Mouse (Mus musculus) limb, embryonic 12.5 days (tissue): ENCODE results near the gene Gm17349. TPM values are rescaled to one million over a fixed set of nuclear protein-coding genes. Genes with fewer than 3 reads are reported as not detected.

Experiments used
- ATAC-seq: fragments of 200-750 bp; cut with Nextera tagmentation; 2 replicates; pipeline ENCODE4 v1.8.0; 2017; ENCODE audit warnings: low read depth, moderate TSS enrichment; ENCODE audit not compliant: insufficient number of reproducible peaks, insufficient read depth, low FRiP score, low TSS enrichment
- H3K27ac ChIP-seq: fragments of 300-500 bp; sonication (generic); 2 replicates; pipeline ENCODE4 v1.5.1; 2016; ENCODE audit warnings: mild to moderate bottlenecking, moderate library complexity
- H3K27me3 ChIP-seq: fragments of 300-500 bp; sonication (generic); 2 replicates; pipeline ENCODE4 v1.6.1; 2016; ENCODE audit warnings: mild to moderate bottlenecking, moderate library complexity
- H3K36me3 ChIP-seq: fragments of 300-500 bp; sonication (generic); 2 replicates; pipeline ENCODE4 v1.6.1; 2016; ENCODE audit warnings: mild to moderate bottlenecking, moderate library complexity
- H3K4me1 ChIP-seq: fragments of 300-500 bp; sonication (generic); replicated peaks from 2 replicates; pipeline ENCODE4 v1.6.1; 2016
- H3K4me2 ChIP-seq: fragments of 300-500 bp; sonication (generic); 2 replicates; pipeline ENCODE4 v1.6.1; 2016; ENCODE audit warnings: mild to moderate bottlenecking, moderate library complexity
- H3K4me3 ChIP-seq: fragments of 300-500 bp; sonication (generic); replicated peaks from 2 replicates; pipeline ENCODE4 v1.5.1; 2016; ENCODE audit warnings: mild to moderate bottlenecking
- H3K9ac ChIP-seq: fragments of 300-500 bp; sonication (generic); replicated peaks from 2 replicates; pipeline ENCODE4 v1.6.1; 2016; ENCODE audit warnings: mild to moderate bottlenecking, moderate library complexity
- H3K9me3 ChIP-seq: fragments of 300-500 bp; sonication (generic); 2 replicates; pipeline ENCODE4 v1.6.1; 2016; ENCODE audit warnings: mild to moderate bottlenecking, moderate library complexity
- WGBS: fragments of 180-500 bp; shearing (Covaris S2); methylation state at CpG from one replicate; pipeline ENCODE4 v1.1.7; 2016; 5-methylcytosine and 5-hydroxymethylcytosine counted together
- polyA plus RNA-seq: library from polyadenylated mRNA; unstranded; fragments of >200 nt; fragmentation: Nextera tagmentation; extraction: Ambion mirVana; gene quantifications from 2 replicates; pipeline ENCODE4 v1.2.1, GENCODE M21; 2016

Gm17349 gene
- polyA plus RNA-seq, 1 experiment from 2014 or later = not detected

DNA sequence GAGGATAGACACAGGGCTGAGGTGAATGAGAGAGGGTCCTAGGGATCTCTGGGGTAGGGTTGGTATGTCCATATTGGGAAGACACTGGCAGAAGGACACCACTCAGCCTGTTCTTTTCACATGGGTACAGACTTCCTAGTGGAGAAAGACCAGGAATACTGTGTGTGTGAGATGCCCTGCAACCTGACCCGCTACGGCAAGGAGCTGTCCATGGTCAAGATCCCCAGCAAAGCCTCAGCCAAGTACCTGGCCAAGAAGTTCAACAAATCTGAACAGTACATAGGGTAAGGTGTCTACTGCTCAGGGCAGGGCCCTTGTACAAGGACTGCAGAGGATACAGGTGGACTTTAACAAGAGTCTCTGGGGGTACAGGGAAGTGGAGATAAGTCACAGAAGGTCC is 8.0 kb downstream of the Gm17349 start:
- Histone ChIP-seq H3K36me3 (no peaks in the 10 kb centered on the region), H3K27ac (no peak overlapping the region), H3K4me1 (0 out of 2 replicates have a peak, but pooled peaks cover 4% of the 10 kb centered on the region), H3K9me3 (no peaks in the 10 kb centered on the region), H3K4me3 (no peak overlapping the region), H3K27me3 (peaks cover 48% of the 10 kb centered on the region), H3K9ac (no peak overlapping the region), H3K4me2 (no peak overlapping the region)
- WGBS = 20% methylated on average over 2 of the region's 2 CpGs
- no peak for ATAC-seq

DNA sequence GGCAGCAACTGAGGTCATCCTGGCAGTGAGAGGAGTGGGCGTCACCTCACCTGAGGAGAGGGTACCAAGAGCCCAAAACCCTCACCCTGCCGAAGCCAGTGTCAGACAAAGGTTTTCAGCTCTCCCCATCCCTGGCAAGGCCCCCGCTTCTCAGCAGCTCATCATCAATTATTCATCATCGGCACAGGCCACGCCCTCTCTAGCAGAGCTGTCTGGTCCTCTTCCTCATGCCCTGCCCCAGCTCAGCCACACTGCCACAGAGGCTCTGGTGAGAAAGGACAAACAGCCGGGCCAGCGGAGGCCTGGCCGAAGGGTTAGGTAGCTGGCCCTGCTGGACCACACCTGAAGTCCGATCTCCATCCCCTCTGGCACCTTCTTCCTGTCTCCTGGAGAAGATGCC is 13.3 kb downstream of the Gm17349 start:
- Histone ChIP-seq H3K27ac (no peak overlapping the region), H3K36me3 (no peaks in the 10 kb centered on the region), H3K4me2 (no peak overlapping the region), H3K4me1 (peaks cover 11% of the 10 kb centered on the region; the same call in 1 of the 2 replicates), H3K4me3 (no peak overlapping the region), H3K27me3 (peaks cover 53% of the 10 kb centered on the region), H3K9me3 (no peaks in the 10 kb centered on the region), H3K9ac (0 out of 2 replicates have a peak overlapping the region, but pooled peaks have one; percentile 14)
- 49% methylated on average over 9 of the region's 9 CpGs for WGBS
- ATAC-seq = no peak

DNA sequence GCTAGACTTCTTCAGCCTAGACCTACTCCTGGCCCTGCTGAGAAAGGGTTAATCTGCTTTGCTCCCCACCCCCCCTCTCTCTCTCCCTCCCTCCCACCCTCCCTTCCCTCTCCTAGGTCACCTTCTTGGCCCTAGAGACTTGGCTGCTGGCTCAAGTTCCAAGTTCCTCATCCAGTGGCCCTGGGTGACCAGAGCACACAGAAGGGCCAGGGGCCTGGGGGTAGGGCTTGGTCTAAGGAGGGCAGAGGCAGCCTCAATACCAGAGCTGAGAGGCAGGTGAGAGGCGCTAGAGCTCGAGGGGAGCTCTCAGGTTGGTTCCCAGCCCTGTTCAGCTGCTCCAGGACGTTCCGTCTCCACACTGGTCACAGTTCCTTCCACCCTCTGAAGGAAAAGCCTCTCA is 14.4 kb downstream of the Gm17349 start:
- no peak overlapping the region for H3K4me3 ChIP-seq
- no peak overlapping the region for H3K4me2 ChIP-seq
- peaks cover 11% of the 10 kb centered on the region; the same call in 1 of the 2 replicates for H3K4me1 ChIP-seq
- no peaks in the 10 kb centered on the region for H3K9me3 ChIP-seq
- WGBS = 24% methylated on average over 4 of the region's 4 CpGs
- H3K27ac ChIP-seq = no peak overlapping the region
- no peak overlapping the region for H3K9ac ChIP-seq
- no peaks in the 10 kb centered on the region for H3K36me3 ChIP-seq
- peaks cover 43% of the 10 kb centered on the region for H3K27me3 ChIP-seq
- ATAC-seq = no peak

DNA sequence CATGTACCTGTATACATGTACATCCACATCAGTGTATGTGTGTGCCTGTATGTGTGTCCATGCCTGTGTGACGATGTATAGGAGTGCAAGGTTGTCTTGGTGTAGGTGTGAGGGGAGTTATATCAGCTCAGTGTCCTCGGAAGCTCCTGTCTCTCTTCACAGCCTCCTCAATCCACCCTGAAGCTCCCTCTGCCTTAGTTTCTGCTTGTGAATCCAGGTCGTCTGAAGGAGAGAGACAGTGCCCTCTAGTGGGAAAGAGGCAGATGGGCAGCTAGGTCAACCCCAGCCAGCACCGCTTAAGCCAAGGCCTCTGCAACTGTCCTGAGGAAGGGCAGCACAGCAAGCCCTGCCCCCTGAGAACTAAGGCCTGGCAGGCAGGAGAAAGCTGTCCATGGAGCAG is 16.6 kb downstream of the Gm17349 start:
- no peak overlapping the region for H3K4me3 ChIP-seq
- peaks cover 36% of the 10 kb centered on the region for H3K27me3 ChIP-seq
- peaks cover 11% of the 10 kb centered on the region; the same call in 1 of the 2 replicates for H3K4me1 ChIP-seq
- H3K9me3 ChIP-seq = no peaks in the 10 kb centered on the region
- no peak overlapping the region for H3K9ac ChIP-seq
- no peak overlapping the region for H3K4me2 ChIP-seq
- H3K27ac ChIP-seq = no peak overlapping the region
- WGBS = 4% methylated on average over 4 of the region's 4 CpGs
- ATAC-seq = no peak
- H3K36me3 ChIP-seq = no peaks in the 10 kb centered on the region

DNA sequence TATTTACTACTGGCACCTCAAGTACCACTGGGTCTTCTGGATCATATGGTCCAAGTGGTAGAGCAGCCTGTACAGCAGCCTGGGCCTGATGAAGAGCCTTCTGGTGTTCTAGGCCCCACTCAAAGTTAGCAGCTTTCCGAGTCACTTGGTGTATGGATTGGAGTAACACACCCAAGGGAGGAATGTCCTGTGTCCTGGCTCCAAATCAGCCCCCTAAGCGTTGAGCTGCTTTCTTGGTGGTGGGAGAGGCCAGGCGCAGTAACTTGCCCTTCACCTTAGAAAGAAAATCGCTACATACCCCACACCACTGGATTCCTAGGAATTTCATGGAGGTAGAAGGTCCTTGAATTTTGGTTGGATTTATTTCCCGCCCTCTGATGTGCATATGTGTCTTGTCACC is 21.1 kb downstream of the Gm17349 start:
- WGBS = 94% methylated on average over 5 of the region's 5 CpGs
- Histone ChIP-seq H3K9ac (no peak overlapping the region), H3K9me3 (no peaks in the 10 kb centered on the region), H3K4me2 (no peak overlapping the region), H3K4me1 (no peaks in the 10 kb centered on the region), H3K36me3 (no peaks in the 10 kb centered on the region), H3K27ac (no peak overlapping the region), H3K27me3 (0 out of 2 replicates have a peak, but pooled peaks cover 5% of the 10 kb centered on the region), H3K4me3 (no peak overlapping the region)
- ATAC-seq = no peak

DNA sequence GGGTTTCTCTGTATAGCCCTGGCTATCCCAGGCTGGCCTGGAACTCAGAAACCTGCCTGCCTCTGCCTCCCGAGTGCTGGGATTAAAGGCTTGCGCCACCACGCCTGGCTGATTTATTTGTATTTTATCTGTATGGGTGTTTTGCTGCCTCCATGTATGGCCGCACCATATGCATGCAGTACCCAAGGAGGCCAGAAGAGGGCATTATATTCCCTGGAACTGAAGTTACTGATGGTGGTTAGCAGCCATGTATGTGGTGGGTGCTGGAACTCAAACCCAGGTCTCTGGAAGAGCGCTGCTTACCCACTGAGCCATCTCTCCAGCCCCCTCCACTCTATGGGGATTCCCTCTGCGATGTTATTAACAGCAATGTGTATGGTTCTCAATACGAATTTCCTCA is 22.4 kb downstream of the Gm17349 start:
- WGBS = 91% methylated on average over 7 of the region's 7 CpGs
- no peak overlapping the region for H3K4me2 ChIP-seq
- H3K4me3 ChIP-seq = no peak overlapping the region
- H3K36me3 ChIP-seq = no peaks in the 10 kb centered on the region
- no peak for ATAC-seq
- no peak overlapping the region for H3K9ac ChIP-seq
- no peaks in the 10 kb centered on the region for H3K9me3 ChIP-seq
- peaks cover 4% of the 10 kb centered on the region; the same call in 1 of the 2 replicates for H3K27me3 ChIP-seq
- H3K4me1 ChIP-seq = peaks cover 6% of the 10 kb centered on the region; the same call in 1 of the 2 replicates
- no peak overlapping the region for H3K27ac ChIP-seq

DNA sequence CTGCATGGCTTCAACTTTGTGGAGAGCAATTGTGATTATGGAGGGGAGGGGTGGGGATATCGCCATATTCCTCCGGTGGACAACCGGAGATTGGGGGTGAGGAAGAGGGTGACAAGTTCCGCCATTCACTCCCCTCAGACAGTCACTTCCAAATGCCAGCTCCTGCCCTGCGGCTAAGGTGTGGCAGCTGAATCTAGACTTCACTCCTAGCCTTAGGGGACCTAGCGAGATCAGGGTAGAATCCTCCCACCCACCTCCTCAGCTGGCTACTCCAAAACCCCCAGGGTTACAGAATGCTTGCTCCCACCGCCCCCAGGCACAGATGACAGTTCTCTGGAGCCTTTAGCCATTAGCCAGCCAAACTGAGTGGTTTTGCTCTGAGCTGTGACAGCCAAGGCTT is 26.3 kb downstream of the Gm17349 start:
- Histone ChIP-seq H3K27ac (no peak overlapping the region), H3K4me2 (no peak overlapping the region), H3K36me3 (no peaks in the 10 kb centered on the region), H3K9ac (no peak overlapping the region), H3K27me3 (peaks cover 17% of the 10 kb centered on the region; the same call in 1 of the 2 replicates), H3K4me3 (no peak overlapping the region), H3K4me1 (peaks cover 13% of the 10 kb centered on the region), H3K9me3 (no peaks in the 10 kb centered on the region)
- no peak for ATAC-seq
- 54% methylated on average over 7 of the region's 7 CpGs for WGBS

DNA sequence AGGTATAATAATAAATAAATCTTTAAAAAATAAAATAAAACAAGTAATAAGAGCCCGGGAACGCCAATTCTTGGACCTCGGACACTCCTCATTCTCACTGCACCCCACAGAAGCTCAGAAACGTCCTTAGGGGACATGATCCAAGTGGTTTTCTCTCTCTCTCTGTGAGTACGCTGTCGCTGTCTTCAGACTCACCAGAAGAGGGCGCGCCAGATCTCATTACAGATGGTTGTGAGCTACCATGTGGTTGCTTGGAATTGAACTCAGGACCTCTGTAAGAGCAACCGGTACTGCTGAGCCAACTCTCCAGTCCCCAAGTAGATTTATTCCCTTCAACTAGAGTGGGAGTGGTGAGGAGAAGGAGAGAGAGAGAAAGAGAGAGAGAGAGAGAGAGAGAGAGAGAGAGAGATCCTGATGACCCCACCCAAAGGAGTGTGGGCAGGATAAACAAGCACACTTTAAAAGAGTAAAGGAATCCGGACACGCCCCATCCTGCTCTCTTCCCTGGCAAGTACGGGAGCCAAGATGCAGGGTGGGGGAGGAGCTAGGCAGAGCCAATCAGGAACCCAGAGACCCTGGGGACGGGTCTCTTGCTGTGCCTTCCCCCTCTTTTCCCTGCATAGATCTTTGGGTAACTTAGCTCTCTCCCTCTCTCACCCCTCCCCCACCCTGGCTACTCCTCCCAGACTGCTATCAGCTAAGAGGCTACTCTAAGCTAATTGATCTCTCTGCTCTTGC is 27.1 kb downstream of the Gm17349 start:
- H3K27ac ChIP-seq = no peak overlapping the region
- H3K36me3 ChIP-seq = no peaks in the 10 kb centered on the region
- H3K9ac ChIP-seq = no peak overlapping the region
- H3K9me3 ChIP-seq = no peaks in the 10 kb centered on the region
- 15% methylated on average over 13 of the region's 13 CpGs for WGBS
- no peak overlapping the region for H3K4me3 ChIP-seq
- no peak overlapping the region for H3K4me2 ChIP-seq
- H3K4me1 ChIP-seq = peaks cover 13% of the 10 kb centered on the region
- H3K27me3 ChIP-seq = peaks cover 24% of the 10 kb centered on the region
- ATAC-seq = no peak

DNA sequence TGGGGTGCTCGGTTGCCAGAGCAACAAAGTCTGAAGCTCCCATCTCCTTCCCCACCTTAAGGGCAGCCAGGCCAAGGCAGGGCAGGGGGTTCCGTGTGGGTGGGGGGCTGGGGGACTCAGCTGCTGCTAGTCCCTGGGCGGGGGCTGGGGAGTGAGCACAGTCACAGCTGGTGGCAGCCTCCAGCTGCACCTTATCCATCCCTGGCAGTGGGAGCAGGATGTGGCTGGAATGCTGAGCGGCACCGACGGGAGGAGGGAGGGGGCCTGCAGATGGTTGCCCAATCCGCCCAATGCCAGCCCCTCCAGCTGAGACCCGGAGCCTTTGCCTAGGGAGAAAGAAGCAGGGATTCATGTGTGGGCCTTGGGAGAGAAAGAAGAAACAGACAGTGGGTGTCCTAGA is 28.2 kb downstream of the Gm17349 start:
- WGBS = 46% methylated on average over 8 of the region's 8 CpGs
- no peaks in the 10 kb centered on the region for H3K9me3 ChIP-seq
- peaks cover 13% of the 10 kb centered on the region for H3K4me1 ChIP-seq
- no peak overlapping the region for H3K9ac ChIP-seq
- H3K27ac ChIP-seq = no peak overlapping the region
- no peak overlapping the region for H3K4me2 ChIP-seq
- no peak for ATAC-seq
- H3K4me3 ChIP-seq = no peak overlapping the region
- peaks cover 34% of the 10 kb centered on the region for H3K27me3 ChIP-seq
- H3K36me3 ChIP-seq = no peaks in the 10 kb centered on the region

DNA sequence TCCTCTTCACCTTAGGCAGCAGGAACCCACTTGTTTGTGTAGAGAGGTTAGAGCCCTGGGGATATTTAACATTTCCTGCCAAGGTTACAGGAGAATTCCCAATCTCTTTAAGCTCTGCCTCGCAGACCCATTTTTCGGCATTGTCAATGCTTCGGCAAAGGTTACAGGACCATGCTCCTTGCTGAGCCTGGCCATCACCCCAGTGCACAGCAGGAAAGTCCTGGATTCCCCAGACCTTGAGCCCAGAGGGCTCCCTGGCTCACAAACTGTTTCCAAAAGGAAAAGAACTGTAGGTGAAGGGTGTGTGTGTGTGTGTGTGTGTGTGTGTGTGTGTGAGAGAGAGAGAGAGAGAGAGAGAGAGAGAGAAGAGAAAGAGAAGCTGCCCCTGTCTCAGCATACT is 30.4 kb downstream of the Gm17349 start:
- H3K4me2 ChIP-seq = no peak overlapping the region
- no peaks in the 10 kb centered on the region for H3K9me3 ChIP-seq
- peaks cover 56% of the 10 kb centered on the region for H3K27me3 ChIP-seq
- 73% methylated on average over 3 of the region's 3 CpGs for WGBS
- H3K4me1 ChIP-seq = peaks cover 24% of the 10 kb centered on the region
- ATAC-seq = no peak
- no peak overlapping the region for H3K27ac ChIP-seq
- H3K4me3 ChIP-seq = no peak overlapping the region
- H3K9ac ChIP-seq = no peak overlapping the region
- H3K36me3 ChIP-seq = no peaks in the 10 kb centered on the region

DNA sequence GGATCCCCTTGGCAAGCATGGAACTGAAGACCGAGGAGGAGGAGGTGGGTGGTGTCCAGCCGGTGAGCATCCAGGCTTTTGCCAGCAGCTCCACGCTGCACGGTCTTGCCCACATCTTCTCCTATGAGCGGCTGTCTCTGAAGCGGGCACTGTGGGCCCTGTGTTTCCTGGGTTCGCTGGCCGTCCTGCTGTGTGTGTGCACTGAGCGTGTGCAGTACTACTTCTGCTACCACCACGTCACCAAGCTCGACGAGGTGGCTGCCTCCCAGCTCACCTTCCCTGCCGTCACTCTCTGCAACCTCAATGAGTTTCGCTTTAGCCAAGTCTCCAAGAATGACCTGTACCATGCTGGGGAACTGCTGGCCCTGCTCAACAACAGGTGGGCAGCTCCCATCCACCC is 33.5 kb downstream of the Gm17349 start:
- no peak overlapping the region for H3K27ac ChIP-seq
- H3K9ac ChIP-seq = no peak overlapping the region
- peaks cover 75% of the 10 kb centered on the region for H3K27me3 ChIP-seq
- no peaks in the 10 kb centered on the region for H3K36me3 ChIP-seq
- 70% methylated on average over 14 of the region's 14 CpGs for WGBS
- H3K4me1 ChIP-seq = peaks cover 14% of the 10 kb centered on the region
- no peak for ATAC-seq
- H3K4me3 ChIP-seq = no peak overlapping the region
- H3K9me3 ChIP-seq = no peaks in the 10 kb centered on the region
- H3K4me2 ChIP-seq = no peak overlapping the region
